Mouse (Mus musculus) spleen, postnatal 14 days (tissue): Measurements from ENCODE around the gene Tenm2.

Source experiments
- DNase-seq, 2 experiments: peaks; one replicate each; pipeline ENCODE4 v3.0.0; 2021 to 2022; ENCODE audit warnings: low spot score in 2 of 2

The Tenm2 gene

GRCm38 (mm10) chr11:36697021-36697639 lies 538.6 kb downstream of the Tenm2 start:
- DNase-seq = no peak

GRCm38 (mm10) chr11:36694810-36695209 lies 541.0 kb downstream of the Tenm2 start:
- no peak for DNase-seq

GRCm38 (mm10) chr11:36692637-36693036 lies 543.1 kb downstream of the Tenm2 start:
- no peak for DNase-seq

GRCm38 (mm10) chr11:36690826-36691225 lies 544.9 kb downstream of the Tenm2 start:
- no peak for DNase-seq

- DNase-seq = no peak
Measured at GRCm38 (mm10) chr11:36686253-36686652, 549.5 kb downstream of the Tenm2 start.

GRCm38 (mm10) chr11:36679361-36679760 lies 556.4 kb downstream of the Tenm2 start:
- no peak for DNase-seq

- DNase-seq = no peak
Measured at GRCm38 (mm10) chr11:36678542-36678941, 557.2 kb downstream of the Tenm2 start.

- DNase-seq = no peak
Measured at GRCm38 (mm10) chr11:36678057-36678396, 557.7 kb downstream of the Tenm2 start.

- no peak for DNase-seq
Measured at GRCm38 (mm10) chr11:36677321-36678056, 558.3 kb downstream of the Tenm2 start.

- DNase-seq = no peak
Measured at GRCm38 (mm10) chr11:36676446-36677284, 559.1 kb downstream of the Tenm2 start.

- DNase-seq = no peak
Measured at GRCm38 (mm10) chr11:36674902-36675422, 560.8 kb downstream of the Tenm2 start.

- no peak for DNase-seq
Measured at GRCm38 (mm10) chr11:36674141-36674540, 561.6 kb downstream of the Tenm2 start.

GRCm38 (mm10) chr11:36671196-36671595 lies 564.6 kb downstream of the Tenm2 start:
- DNase-seq = no peak

GRCm38 (mm10) chr11:36664026-36664425 lies 571.7 kb downstream of the Tenm2 start:
- no peak for DNase-seq

- no peak for DNase-seq
Measured at GRCm38 (mm10) chr11:36663571-36663970, 572.2 kb downstream of the Tenm2 start.

- no peak for DNase-seq
Measured at GRCm38 (mm10) chr11:36653656-36654323, 582.0 kb downstream of the Tenm2 start.

- no peak for DNase-seq
Measured at GRCm38 (mm10) chr11:36647179-36647578, 588.6 kb downstream of the Tenm2 start.

- DNase-seq = no peak
Measured at GRCm38 (mm10) chr11:36635082-36635481, 600.7 kb downstream of the Tenm2 start.

- DNase-seq = no peak
Measured at GRCm38 (mm10) chr11:36632201-36632600, 603.6 kb downstream of the Tenm2 start.

- no peak for DNase-seq
Measured at GRCm38 (mm10) chr11:36613807-36614206, 622.0 kb downstream of the Tenm2 start.

- no peak for DNase-seq
Measured at GRCm38 (mm10) chr11:36604815-36605382, 630.9 kb downstream of the Tenm2 start.
